Mouse (Mus musculus): ENCODE measurements around the gene Fgfr2.

- TF ChIP-seq CTCF (IDR thresholded peaks at IDR 0.05; ENCODE audit: control insufficient read depth, insufficient read depth, insufficient replicate concordance, low read depth, low read length) (no peak), POLR2A (IDR thresholded peaks at IDR 0.05; ENCODE audit: control insufficient read depth, low read depth, low read length) (no peak)
These were observed 499.0 kb downstream of the Fgfr2 start for GRCm38 (mm10) chr7:132624161-132624560.
